Mouse (Mus musculus): ENCODE results near the gene Mfap1b. TPM values are rescaled to one million over a fixed set of nuclear protein-coding genes. Genes with fewer than 3 reads are reported as not detected.

Gene Mfap1b
- total RNA-seq, 1 experiment: 23.2 TPM

DNA sequence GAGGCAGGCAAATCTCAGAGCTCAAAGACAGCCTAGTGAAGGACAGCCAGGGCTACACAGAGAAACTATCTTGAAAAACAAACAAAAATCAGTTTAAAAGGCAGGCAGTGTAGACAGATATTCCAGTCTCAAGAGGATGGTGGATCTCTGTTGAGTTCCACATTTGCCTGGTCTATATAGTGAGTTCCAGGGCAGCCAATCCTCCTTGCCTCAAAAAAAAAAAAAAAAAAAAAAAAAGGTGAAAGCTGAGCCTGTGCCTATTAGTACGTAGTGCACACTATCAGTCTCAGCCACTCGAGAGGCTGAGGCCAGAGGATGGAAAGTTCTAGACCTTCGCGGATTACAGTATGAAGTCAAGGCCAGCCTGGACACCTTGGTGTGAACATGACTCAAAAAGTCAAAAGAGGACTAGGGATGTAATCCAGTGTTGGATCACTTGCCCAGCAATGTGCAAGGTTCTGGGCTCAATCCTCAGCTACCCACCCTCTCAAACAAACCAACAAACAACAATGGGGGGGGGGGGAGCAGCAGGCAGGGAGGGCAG lies 61.0 kb downstream of the Mfap1b start:
- no peak for DNase-seq (ENCODE audit: low read depth, low spot score)
- TF ChIP-seq ZNF384 (IDR thresholded peaks at IDR 0.05; ENCODE audit: low read depth, low read length) (peak; percentile 68; the same call in 1 of the 2 replicates), CHD2 (IDR thresholded peaks at IDR 0.05; ENCODE audit: low read depth, low read length) (no peak)
- H3K9ac ChIP-seq (ENCODE audit: insufficient read depth, low read depth, low read length, poor library complexity, severe bottlenecking): peak overlapping the region; percentile 84
- peak overlapping the region; percentile 90 to 99 for H3K4me3 ChIP-seq (ENCODE audit: insufficient read depth in 1 of 2, low read depth in 1 of 2, low read length in 2 of 2, poor library complexity in 1 of 2, severe bottlenecking in 1 of 2)
- peak overlapping the region; percentile 69 for H3K27ac ChIP-seq (ENCODE audit: insufficient read depth, low read depth, low read length, poor library complexity, severe bottlenecking)
- H3K36me3 ChIP-seq (ENCODE audit: control insufficient read depth, insufficient read depth, low read length, poor library complexity, severe bottlenecking): peaks cover 5% of the 10 kb centered on the region
- in situ Hi-C loops (cut with MboI; ENCODE audit: low sequenced_read_pairs in 2 of 2, unreplicated experiment in 2 of 2): no loop called here
- H3K9me3 ChIP-seq (ENCODE audit: control insufficient read depth, insufficient read depth, low read depth, low read length): no peaks in the 10 kb centered on the region
- peaks cover 3 to 6% of the 10 kb centered on the region in 2 experiments; a peak in 3 of 4 replicates for H3K4me1 ChIP-seq (ENCODE audit: control insufficient read depth in 2 of 2, insufficient read depth in 2 of 2, low read length in 2 of 2, poor library complexity in 1 of 2)

Other genes starting within 250 kb of the Mfap1b start
- gene Trp53bp1, start 202.7 kb downstream of the Mfap1b start, total RNA-seq (2012; rRNA removed): 47.6 and 63.3 TPM in 2 replicates
- 4.3 and 4.4 TPM in 2 replicates for gene Map1a, start 184.5 kb downstream of the Mfap1b start, total RNA-seq (2012; rRNA removed)
- gene Ppip5k1, start 118.7 kb downstream of the Mfap1b start, total RNA-seq (2012; rRNA removed): 7.6 and 8.8 TPM in 2 replicates
- 8.3 and 11.3 TPM in 2 replicates for gene Ckmt1, start 116.4 kb downstream of the Mfap1b start, total RNA-seq (2012; rRNA removed)
- 0.09 TPM in 1 of 2 replicates, not detected in the other for gene Strc, start 86.9 kb downstream of the Mfap1b start, total RNA-seq (2012; rRNA removed)
- gene Pdia3, start 60.3 kb downstream of the Mfap1b start, total RNA-seq (2012; rRNA removed): 209 and 251 TPM in 2 replicates
- gene Catsper2, start 60.3 kb downstream of the Mfap1b start, total RNA-seq (2012; rRNA removed): 3.3 and 3.7 TPM in 2 replicates
- gene Ell3, start 29.8 kb downstream of the Mfap1b start, total RNA-seq (2012; rRNA removed): 7.5 and 16.5 TPM in 2 replicates
- gene Serf2, start 24.9 kb downstream of the Mfap1b start, total RNA-seq (2012; rRNA removed): 428 and 459 TPM in 2 replicates
- gene Hypk, start 20.8 kb downstream of the Mfap1b start, total RNA-seq (2012; rRNA removed): 21.5 and 22.0 TPM in 2 replicates
- 0.90 and 1.5 TPM in 2 replicates for gene Serinc4, start 17.3 kb downstream of the Mfap1b start, total RNA-seq (2012; rRNA removed)
- 20.6 and 27.8 TPM in 2 replicates for gene Mfap1a, start 32.6 kb upstream of the Mfap1b start, total RNA-seq (2012; rRNA removed)
- 19.9 and 21.5 TPM in 2 replicates for gene Wdr76, start 32.7 kb upstream of the Mfap1b start, total RNA-seq (2012; rRNA removed)